Mouse (Mus musculus) heart, postnatal 0 days (tissue): Measurements from ENCODE around the gene Galntl6.

Experiments used
- CTCF ChIP-seq: IDR thresholded peaks from 2 replicates; pipeline ENCODE4 v1.5.1; 2016; ENCODE audit warnings: antibody characterized with exemption, control low read depth, low read depth
- EP300 ChIP-seq: IDR thresholded peaks from 2 replicates; pipeline ENCODE4 v1.6.1; 2016; ENCODE audit warnings: antibody characterized with exemption, low read depth

- TF ChIP-seq CTCF (no peak), EP300 (no peak)
These were observed 825.7 kb downstream of the Galntl6 start for GRCm38 (mm10) chr8:58086733-58087132.
